ENCODE assay signal across 23 mouse cellular contexts in the genomic region with DNA sequence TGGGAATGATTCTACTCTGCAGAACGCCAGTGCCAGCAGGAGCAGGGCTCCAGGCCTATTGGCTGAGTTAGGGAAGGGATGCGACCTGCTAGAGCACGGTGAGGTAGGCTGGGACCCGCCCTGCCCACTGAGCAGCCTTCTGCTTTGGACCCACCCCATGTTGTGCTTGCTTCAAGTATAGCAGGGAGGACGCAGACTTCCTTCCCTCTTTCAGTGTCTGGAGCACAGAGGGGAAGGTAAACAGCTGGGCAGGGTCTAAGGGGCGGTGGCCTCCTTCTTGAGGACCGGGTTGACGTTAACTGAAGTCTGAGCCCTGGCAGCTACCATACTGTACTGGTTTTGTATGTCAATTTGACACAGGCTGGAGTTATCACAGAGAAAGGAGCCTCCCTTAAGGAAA.
DNase-seq lines count a peak whose midpoint lies in the region; ATAC-seq lines count a peak whose summit lies in the region.
"Had no signal": no experiment of that assay in that cellular context is flagged by ENCODE, and none has a peak within 500 bp of the region (broad histone marks: within the 10 kb centered on the region; RNA-seq: fewer than 3 reads in every experiment).

No protein-coding gene starts in this region.

- DNase-seq in hindbrain, embryonic 10.5 days (ENCODE audit: low spot score) = no peak
- no peak for DNase-seq in lung, postnatal 36 days
- DNase-seq in spleen, postnatal 4 days (ENCODE audit: low spot score in 2 of 2) = no peak
- DNase-seq: adrenal gland, postnatal 14 days; B cell, adult 2 months; cerebellum, adult 11-12 months; cerebellum, adult 9-11 months; cerebellum, postnatal 36 days; gastrocnemius, adult 2 months; gastrocnemius, postnatal 25 days had no signal

- no peak overlapping the region for H3K4me3 ChIP-seq in hindbrain, embryonic 10.5 days
- H3K4me3 ChIP-seq in hindbrain, embryonic 16.5 days (ENCODE audit: low read length) = no peak overlapping the region
- H3K4me3 ChIP-seq in lung, embryonic 16.5 days (ENCODE audit: low read length) = no peak overlapping the region
- no peak overlapping the region for H3K4me3 ChIP-seq in midbrain, embryonic 13.5 days (replicated peaks)
- H3K4me3 ChIP-seq in midbrain, embryonic 16.5 days (ENCODE audit: low read depth, low read length) = no peak overlapping the region
- H3K4me3 ChIP-seq: embryonic facial prominence, embryonic 15.5 days; erythroblast, embryonic 14.5 days; forebrain, embryonic 10.5 days; gastrocnemius, adult 2 months; heart, embryonic 12.5 days had no signal

- peak overlapping the region; percentile 36 for H3K27ac ChIP-seq in hindbrain, embryonic 10.5 days
- H3K27ac ChIP-seq in hindbrain, embryonic 16.5 days (ENCODE audit: low read depth, low read length) = no peak overlapping the region
- H3K27ac ChIP-seq in lung, embryonic 16.5 days (ENCODE audit: low read length) = no peak overlapping the region
- no peak overlapping the region for H3K27ac ChIP-seq in midbrain, embryonic 13.5 days
- H3K27ac ChIP-seq in midbrain, embryonic 16.5 days (ENCODE audit: low read length) = no peak overlapping the region
- H3K27ac ChIP-seq: embryonic facial prominence, embryonic 15.5 days; gastrocnemius, adult 2 months had no signal

- no peaks in the 10 kb centered on the region for H3K9me3 ChIP-seq in hindbrain, embryonic 10.5 days
- H3K9me3 ChIP-seq in hindbrain, embryonic 16.5 days (ENCODE audit: control insufficient read depth, low read length) = no peaks in the 10 kb centered on the region
- no peaks in the 10 kb centered on the region for H3K9me3 ChIP-seq in lung, embryonic 16.5 days (ENCODE audit: control insufficient read depth, low read length)
- no peaks in the 10 kb centered on the region for H3K9me3 ChIP-seq in midbrain, embryonic 13.5 days
- H3K9me3 ChIP-seq in midbrain, embryonic 16.5 days (replicated peaks; ENCODE audit: control insufficient read depth, low read length, poor library complexity, severe bottlenecking) = no peaks in the 10 kb centered on the region
- H3K9me3 ChIP-seq: embryonic facial prominence, embryonic 15.5 days; forebrain, embryonic 10.5 days; G1E; heart, embryonic 12.5 days had no signal

- WGBS in hindbrain, embryonic 10.5 days = 39% methylated on average over 8 of the region's 8 CpGs
- 33% methylated on average over 8 of the region's 8 CpGs for WGBS in hindbrain, embryonic 16.5 days
- WGBS in lung, embryonic 16.5 days = 22% methylated on average over 8 of the region's 8 CpGs
- 36% methylated on average over 8 of the region's 8 CpGs for WGBS in midbrain, embryonic 13.5 days
- 28% methylated on average over 8 of the region's 8 CpGs for WGBS in midbrain, embryonic 16.5 days

- no peaks in the 10 kb centered on the region for H3K36me3 ChIP-seq in hindbrain, embryonic 10.5 days
- no peaks in the 10 kb centered on the region for H3K36me3 ChIP-seq in hindbrain, embryonic 16.5 days (ENCODE audit: control insufficient read depth, insufficient read depth, low read length)
- H3K36me3 ChIP-seq in lung, embryonic 16.5 days (ENCODE audit: control insufficient read depth, insufficient read depth, low read length) = no peaks in the 10 kb centered on the region
- no peaks in the 10 kb centered on the region for H3K36me3 ChIP-seq in midbrain, embryonic 13.5 days
- no peaks in the 10 kb centered on the region for H3K36me3 ChIP-seq in midbrain, embryonic 16.5 days (ENCODE audit: control insufficient read depth, insufficient read depth, low read length)
- H3K36me3 ChIP-seq: embryonic facial prominence, embryonic 15.5 days; forebrain, embryonic 10.5 days; G1E; heart, embryonic 12.5 days had no signal

- H3K9ac ChIP-seq in hindbrain, embryonic 16.5 days (ENCODE audit: low read depth, low read length) = no peak overlapping the region
- no peak overlapping the region for H3K9ac ChIP-seq in lung, embryonic 16.5 days (ENCODE audit: low read length)
- no peak overlapping the region for H3K9ac ChIP-seq in midbrain, embryonic 13.5 days (replicated peaks)
- H3K9ac ChIP-seq in midbrain, embryonic 16.5 days (ENCODE audit: low read depth, low read length) = no peak overlapping the region
- H3K9ac ChIP-seq: embryonic facial prominence, embryonic 15.5 days; heart, embryonic 12.5 days had no signal

- peaks cover 31% of the 10 kb centered on the region for H3K4me1 ChIP-seq in hindbrain, embryonic 10.5 days (replicated peaks)
- H3K4me1 ChIP-seq in hindbrain, embryonic 16.5 days (ENCODE audit: control insufficient read depth, insufficient read depth, low read depth, low read length) = peaks cover 7% of the 10 kb centered on the region
- H3K4me1 ChIP-seq in lung, embryonic 16.5 days (replicated peaks; ENCODE audit: control insufficient read depth, insufficient read depth, low read length) = no peaks in the 10 kb centered on the region
- peaks cover 20% of the 10 kb centered on the region for H3K4me1 ChIP-seq in midbrain, embryonic 13.5 days (replicated peaks)
- peaks cover 7% of the 10 kb centered on the region for H3K4me1 ChIP-seq in midbrain, embryonic 16.5 days (ENCODE audit: control insufficient read depth, insufficient read depth, low read length)

- no peak overlapping the region for H3K4me2 ChIP-seq in hindbrain, embryonic 16.5 days (ENCODE audit: low read length)
- no peak overlapping the region for H3K4me2 ChIP-seq in lung, embryonic 16.5 days (ENCODE audit: low read depth, low read length)
- H3K4me2 ChIP-seq in midbrain, embryonic 13.5 days (replicated peaks) = no peak overlapping the region
- no peak overlapping the region for H3K4me2 ChIP-seq in midbrain, embryonic 16.5 days (ENCODE audit: low read length)
- H3K4me2 ChIP-seq: embryonic facial prominence, embryonic 15.5 days; heart, embryonic 12.5 days had no signal

- peaks cover 55% of the 10 kb centered on the region for H3K27me3 ChIP-seq in hindbrain, embryonic 10.5 days (ENCODE audit: insufficient read depth, poor library complexity, severe bottlenecking)
- H3K27me3 ChIP-seq in hindbrain, embryonic 16.5 days (replicated peaks; ENCODE audit: control insufficient read depth, insufficient read depth, low read length) = no peaks in the 10 kb centered on the region; the same call in 1 of the 2 replicates
- H3K27me3 ChIP-seq in lung, embryonic 16.5 days (ENCODE audit: control insufficient read depth, insufficient read depth, low read depth, low read length) = no peaks in the 10 kb centered on the region
- peaks cover 55% of the 10 kb centered on the region for H3K27me3 ChIP-seq in midbrain, embryonic 13.5 days
- peaks cover 6% of the 10 kb centered on the region; the same call in 1 of the 2 replicates for H3K27me3 ChIP-seq in midbrain, embryonic 16.5 days (ENCODE audit: control insufficient read depth, insufficient read depth, low read depth, low read length)

- no peak for ATAC-seq in hindbrain, embryonic 16.5 days
- ATAC-seq in lung, embryonic 16.5 days (ENCODE audit: low read depth) = peak; percentile 68
- ATAC-seq in midbrain, embryonic 13.5 days = 0 out of 2 replicates have a peak, but pooled peaks have one; percentile 11
- ATAC-seq in midbrain, embryonic 16.5 days = no peak
- ATAC-seq: activated CD4-positive, CD25-positive, alpha-beta regulatory T cell, adult 4 months; CD4-positive, CD25-positive, alpha-beta regulatory T cell, adult 4 months; forebrain, embryonic 14.5 days; inflammation-experienced regulatory T-cells, adult 6 months had no signal

Comparison
In these comparisons a context has a peak if more than half of its experiments do, and no peak if none do; other contexts are left out.
1. ATAC-seq: peak in lung, embryonic 16.5 days (single experiment) and midbrain, embryonic 13.5 days (single experiment); none in hindbrain, embryonic 16.5 days (single experiment) and midbrain, embryonic 16.5 days (single experiment).